1 mouse cellular context compared by ENCODE assay signal in genomic region chr7:115979813-115980512, GRCm38 (mm10).
TF ChIP-seq lines count a peak whose summit lies in the region.

No protein-coding gene starts in this region.

TF ChIP-seq in MEL, 35 proteins besides CTCF, POLR2A, EP300 and RAD21 (continued from another document):
- TF ChIP-seq TCF12 (IDR thresholded peaks at IDR 0.05; ENCODE audit: low read depth, low read length), result peak; percentile 83
- TF ChIP-seq ZKSCAN1 (IDR thresholded peaks at IDR 0.05; ENCODE audit: low read depth, low read length), result no peak
- TF ChIP-seq ZNF384 (IDR thresholded peaks at IDR 0.05; ENCODE audit: low read depth, low read length), result peak; percentile 66; the same call in 1 of the 2 replicates
- no peak for TF ChIP-seq NELFE (IDR thresholded peaks at IDR 0.05; ENCODE audit: low read depth, low read length)
- no peak for TF ChIP-seq KAT2A (conservative IDR thresholded peaks at IDR 0.05; ENCODE audit: low read depth, low read length)
- TF ChIP-seq MXI1 (IDR thresholded peaks at IDR 0.05; ENCODE audit: low read depth, low read length), result no peak
- no peak for TF ChIP-seq POLR2AphosphoS5 (IDR thresholded peaks at IDR 0.05; ENCODE audit: borderline replicate concordance, low read depth, low read length)
- no peak for TF ChIP-seq MAFK (IDR thresholded peaks at IDR 0.05; ENCODE audit: borderline replicate concordance, low read depth, low read length)
- TF ChIP-seq TBP (IDR thresholded peaks at IDR 0.05; ENCODE audit: low read depth, low read length), result no peak
- no peak for TF ChIP-seq ZMIZ1 (IDR thresholded peaks at IDR 0.05; ENCODE audit: low read depth, low read length)
- peak; percentile 18; the same call in 1 of the 2 replicates for TF ChIP-seq TAL1 (IDR thresholded peaks at IDR 0.05; ENCODE audit: low read length)
- no peak for TF ChIP-seq NRF1 (IDR thresholded peaks at IDR 0.05; ENCODE audit: insufficient read depth, low read depth, low read length, poor library complexity, severe bottlenecking)
- peak; percentile 49; the same call in 1 of the 2 replicates for TF ChIP-seq ETS1 (IDR thresholded peaks at IDR 0.05; ENCODE audit: low read depth, low read length)
- TF ChIP-seq MYB (IDR thresholded peaks at IDR 0.05; ENCODE audit: low read depth, low read length), result no peak
- peak; percentile 65; the same call in 1 of the 2 replicates for TF ChIP-seq MEF2A (IDR thresholded peaks at IDR 0.05; ENCODE audit: extremely low read depth, insufficient replicate concordance, low read depth, low read length, poor library complexity, severe bottlenecking)
- no peak for TF ChIP-seq MYC (IDR thresholded peaks at IDR 0.05; ENCODE audit: low read depth, low read length)
- TF ChIP-seq HCFC1 (IDR thresholded peaks at IDR 0.05; ENCODE audit: low read depth, low read length), result no peak
- TF ChIP-seq POLR2AphosphoS2 (IDR thresholded peaks at IDR 0.05; ENCODE audit: low read length), result no peak
- TF ChIP-seq UBTF (IDR thresholded peaks at IDR 0.05; ENCODE audit: borderline replicate concordance, insufficient read depth, low read depth, low read length), result no peak
- no peak for TF ChIP-seq BHLHE40 (IDR thresholded peaks at IDR 0.05; ENCODE audit: borderline replicate concordance, low read depth, low read length)
- TF ChIP-seq JUND (IDR thresholded peaks at IDR 0.05; ENCODE audit: low read depth, low read length), result no peak
- no peak for TF ChIP-seq ZC3H11A (IDR thresholded peaks at IDR 0.05; ENCODE audit: low read depth, low read length)
- no peak for TF ChIP-seq MAZ (IDR thresholded peaks at IDR 0.05; ENCODE audit: low read depth, low read length)
- TF ChIP-seq GATA1 (IDR thresholded peaks at IDR 0.05; ENCODE audit: low read depth, low read length), result peak; percentile 72
- no peak for TF ChIP-seq SMC3 (IDR thresholded peaks at IDR 0.05; ENCODE audit: low read depth, low read length)
- no peak for TF ChIP-seq GABPA (IDR thresholded peaks at IDR 0.05; ENCODE audit: low read depth, low read length)
